Mouse (Mus musculus) lung, adult 2 months (tissue): ENCODE measurements around the gene Actr8.

Experiments used
- CTCF ChIP-seq: fragments of 200-500 bp; IDR thresholded peaks from 2 replicates; pipeline ENCODE4 v1.5.1; 2011; ENCODE audit warnings: mild to moderate bottlenecking, low read length, control low read depth; ENCODE audit not compliant: insufficient read depth
- POLR2A ChIP-seq: fragments of 200-500 bp; IDR thresholded peaks from 2 replicates; pipeline ENCODE4 v1.6.1; 2011; ENCODE audit warnings: low read depth, mild to moderate bottlenecking, control low read depth, low read length, borderline replicate concordance; ENCODE audit errors: extremely low read depth

GRCm38 (mm10) chr14:29999475-29999811, 21.3 kb downstream of the Actr8 start:
- TF ChIP-seq CTCF (no peak), POLR2A (no peak)
